Mouse (Mus musculus): ENCODE results near the gene Trim7. TPM values are rescaled to one million over a fixed set of nuclear protein-coding genes. Genes with fewer than 3 reads are reported as not detected.

Gene Trim7
- polyA plus RNA-seq, 1 experiment from 2014 or later, result 3.0 TPM

DNA sequence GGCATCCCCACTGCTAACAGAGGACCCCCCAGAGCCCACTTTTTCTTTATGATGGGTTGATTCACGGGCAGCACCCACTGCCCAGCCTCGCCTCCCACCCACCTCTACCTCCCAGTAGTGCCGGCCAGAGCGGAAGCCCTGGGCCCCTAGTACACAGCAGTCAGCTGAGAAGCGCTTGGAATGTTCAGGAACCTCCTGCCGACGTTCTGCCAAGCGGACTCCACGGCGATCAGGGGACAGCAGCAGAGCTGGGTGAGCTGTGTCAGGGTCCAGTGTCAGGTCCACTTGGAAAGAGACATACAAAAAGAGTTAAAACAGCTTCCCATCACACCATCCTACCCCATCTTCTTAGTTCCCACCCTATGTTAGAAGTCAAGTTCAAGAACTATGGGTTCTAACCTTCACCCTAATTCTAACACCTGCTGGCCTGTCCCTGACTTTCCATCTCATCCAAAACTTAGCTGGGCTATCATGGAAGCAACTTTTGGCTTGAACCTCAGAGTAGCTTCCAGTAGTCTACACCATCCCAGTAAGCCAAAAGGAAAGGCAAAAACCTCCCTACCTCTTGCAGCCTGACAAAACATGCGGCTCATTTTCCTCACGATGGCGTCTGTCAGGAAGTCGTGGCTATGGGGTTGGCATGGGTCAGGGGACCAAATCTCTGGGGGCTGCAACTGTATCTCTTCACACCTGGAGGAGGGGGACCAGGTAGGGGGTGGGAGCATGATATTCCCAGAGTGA lies 18.2 kb upstream of the Trim7 start:
- Histone ChIP-seq H3K36me3 (ENCODE audit: control insufficient read depth, insufficient read depth, low read length) (peaks cover 49% of the 10 kb centered on the region), H3K27me3 (ENCODE audit: control insufficient read depth, insufficient read depth, low read length) (no peaks in the 10 kb centered on the region), H3K4me2 (replicated peaks; ENCODE audit: low read depth) (no peak overlapping the region), H3K4me3 (ENCODE audit: low read depth, low read length) (no peak overlapping the region), H3K9ac (ENCODE audit: low read length) (no peak overlapping the region), H3K9me3 (ENCODE audit: control insufficient read depth, low read length) (no peaks in the 10 kb centered on the region), H3K27ac (replicated peaks) (no peak overlapping the region; the same call in 1 of the 2 replicates), H3K4me1 (replicated peaks; ENCODE audit: control insufficient read depth, insufficient read depth) (no peaks in the 10 kb centered on the region)
- DNase-seq (ENCODE audit: low spot score), result no peak
- peak; percentile 21; the same call in 1 of the 2 replicates for ATAC-seq (ENCODE audit: low FRiP score, low TSS enrichment)
- TF ChIP-seq CTCF (IDR thresholded peaks at IDR 0.05; ENCODE audit: low read depth), result no peak
- no peak for TF ChIP-seq EP300 (optimal IDR thresholded peaks at IDR 0.05)
- 58% methylated on average over 14 of the region's 14 CpGs for WGBS

- Histone ChIP-seq H3K9ac (ENCODE audit: low read length) (no peak overlapping the region), H3K4me3 (ENCODE audit: low read depth, low read length) (no peak overlapping the region), H3K4me2 (replicated peaks; ENCODE audit: low read depth) (no peak overlapping the region), H3K9me3 (ENCODE audit: control insufficient read depth, low read length) (no peaks in the 10 kb centered on the region), H3K36me3 (ENCODE audit: control insufficient read depth, insufficient read depth, low read length) (peaks cover 44% of the 10 kb centered on the region), H3K27me3 (ENCODE audit: control insufficient read depth, insufficient read depth, low read length) (no peaks in the 10 kb centered on the region), H3K27ac (replicated peaks) (peak overlapping the region; percentile 45), H3K4me1 (replicated peaks; ENCODE audit: control insufficient read depth, insufficient read depth) (no peaks in the 10 kb centered on the region)
- no peak for ATAC-seq (ENCODE audit: low FRiP score, low TSS enrichment)
- no peak for TF ChIP-seq CTCF (IDR thresholded peaks at IDR 0.05; ENCODE audit: low read depth)
- TF ChIP-seq EP300 (optimal IDR thresholded peaks at IDR 0.05), result no peak
- DNase-seq (ENCODE audit: low spot score), result no peak
These were observed 17.7 kb upstream of the Trim7 start for GRCm38 (mm10) chr11:48808304-48808646.

- Histone ChIP-seq H3K4me1 (replicated peaks; ENCODE audit: control insufficient read depth, insufficient read depth) (no peaks in the 10 kb centered on the region), H3K4me3 (ENCODE audit: low read depth, low read length) (no peak overlapping the region), H3K36me3 (ENCODE audit: control insufficient read depth, insufficient read depth, low read length) (peaks cover 39% of the 10 kb centered on the region), H3K9ac (ENCODE audit: low read length) (no peak overlapping the region), H3K9me3 (ENCODE audit: control insufficient read depth, low read length) (no peaks in the 10 kb centered on the region), H3K27ac (replicated peaks) (peak overlapping the region; percentile 45), H3K4me2 (replicated peaks; ENCODE audit: low read depth) (no peak overlapping the region), H3K27me3 (ENCODE audit: control insufficient read depth, insufficient read depth, low read length) (no peaks in the 10 kb centered on the region)
- TF ChIP-seq CTCF (IDR thresholded peaks at IDR 0.05; ENCODE audit: low read depth) (no peak), EP300 (optimal IDR thresholded peaks at IDR 0.05) (no peak)
- ATAC-seq (ENCODE audit: low FRiP score, low TSS enrichment) (peak; percentile 58; the same call in 1 of the 2 replicates), DNase-seq (ENCODE audit: low spot score) (no peak)
- WGBS, result 49% methylated on average over 16 of the region's 16 CpGs
These were observed 17.1 kb upstream of the Trim7 start for GRCm38 (mm10) chr11:48808737-48809433.

DNA sequence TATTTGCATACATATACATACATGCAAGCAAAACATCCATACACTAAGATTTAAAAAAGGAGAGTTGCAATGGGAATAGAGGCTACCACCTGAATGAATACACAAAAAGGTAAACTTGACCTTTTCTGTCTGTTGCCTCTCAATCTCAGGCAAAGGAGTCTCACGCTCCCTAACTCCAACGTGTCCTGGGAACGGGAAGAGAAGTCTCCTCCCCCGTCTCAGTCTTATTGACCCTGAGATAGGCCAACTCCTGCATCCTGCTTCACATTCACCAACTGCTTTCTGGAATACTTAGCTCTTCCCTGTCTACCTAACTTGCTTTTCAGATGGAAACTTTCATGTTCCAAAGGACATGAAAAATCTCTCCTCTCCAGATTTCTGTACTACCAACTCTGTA lies 16.5 kb upstream of the Trim7 start:
- 37% methylated on average over 4 of the region's 4 CpGs for WGBS
- TF ChIP-seq CTCF (IDR thresholded peaks at IDR 0.05; ENCODE audit: low read depth) (no peak), EP300 (optimal IDR thresholded peaks at IDR 0.05) (no peak)
- peaks cover 35% of the 10 kb centered on the region for H3K36me3 ChIP-seq (ENCODE audit: control insufficient read depth, insufficient read depth, low read length)

GRCm38 (mm10) chr11:48810142-48810541 lies 15.8 kb upstream of the Trim7 start:
- 67% methylated on average over 2 of the region's 2 CpGs for WGBS
- H3K9me3 ChIP-seq (ENCODE audit: control insufficient read depth, low read length), result no peaks in the 10 kb centered on the region
- peaks cover 32% of the 10 kb centered on the region for H3K36me3 ChIP-seq (ENCODE audit: control insufficient read depth, insufficient read depth, low read length)
- H3K27ac ChIP-seq (replicated peaks), result no peak overlapping the region
- H3K27me3 ChIP-seq (ENCODE audit: control insufficient read depth, insufficient read depth, low read length), result no peaks in the 10 kb centered on the region
- no peak overlapping the region for H3K4me3 ChIP-seq (ENCODE audit: low read depth, low read length)
- no peak for TF ChIP-seq EP300 (optimal IDR thresholded peaks at IDR 0.05)
- TF ChIP-seq CTCF (IDR thresholded peaks at IDR 0.05; ENCODE audit: low read depth), result no peak
- DNase-seq (ENCODE audit: low spot score), result no peak
- no peak overlapping the region for H3K4me2 ChIP-seq (replicated peaks; ENCODE audit: low read depth)
- H3K4me1 ChIP-seq (replicated peaks; ENCODE audit: control insufficient read depth, insufficient read depth), result no peaks in the 10 kb centered on the region
- no peak overlapping the region for H3K9ac ChIP-seq (ENCODE audit: low read length)
- ATAC-seq (ENCODE audit: low FRiP score, low TSS enrichment), result no peak

More for the DNA sequence above, 16.5 kb upstream of the Trim7 start:
- no peaks in the 10 kb centered on the region for H3K9me3 ChIP-seq (ENCODE audit: control insufficient read depth, low read length)
- H3K27me3 ChIP-seq (ENCODE audit: control insufficient read depth, insufficient read depth, low read length), result no peaks in the 10 kb centered on the region
- no peak overlapping the region for H3K4me3 ChIP-seq (ENCODE audit: low read depth, low read length)
- ATAC-seq (ENCODE audit: low FRiP score, low TSS enrichment), result no peak
- no peak overlapping the region for H3K9ac ChIP-seq (ENCODE audit: low read length)
- H3K4me2 ChIP-seq (replicated peaks; ENCODE audit: low read depth), result no peak overlapping the region
- no peaks in the 10 kb centered on the region for H3K4me1 ChIP-seq (replicated peaks; ENCODE audit: control insufficient read depth, insufficient read depth)
- 0 out of 2 replicates have a peak overlapping the region, but pooled peaks have one; percentile 45 for H3K27ac ChIP-seq (replicated peaks)
- no peak for DNase-seq (ENCODE audit: low spot score)

DNA sequence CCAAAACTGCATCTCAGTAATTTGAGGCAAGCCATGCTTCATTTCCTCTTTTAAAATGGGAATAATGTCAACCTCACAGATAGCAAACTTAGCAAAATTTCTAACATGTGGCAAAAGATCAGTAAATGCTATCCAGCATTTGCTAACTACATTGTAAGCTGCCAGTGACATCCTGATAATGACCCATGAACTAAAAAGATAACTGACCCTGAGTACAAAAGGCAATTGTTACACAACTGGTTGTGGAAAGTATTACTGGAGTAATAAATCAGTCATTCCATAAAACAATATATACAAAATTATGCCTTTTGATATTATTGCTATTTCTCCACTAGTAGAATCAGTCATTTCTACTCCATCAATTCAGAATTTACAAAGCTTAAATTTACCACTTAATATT lies 12.2 kb upstream of the Trim7 start:
- TF ChIP-seq CTCF (IDR thresholded peaks at IDR 0.05; ENCODE audit: low read depth) (no peak), EP300 (optimal IDR thresholded peaks at IDR 0.05) (no peak)
- no peak overlapping the region for H3K4me3 ChIP-seq (ENCODE audit: low read depth, low read length)
- ATAC-seq (ENCODE audit: low FRiP score, low TSS enrichment), result no peak

More for the DNA sequence above, 12.2 kb upstream of the Trim7 start:
- Histone ChIP-seq H3K9ac (ENCODE audit: low read length) (no peak overlapping the region), H3K4me2 (replicated peaks; ENCODE audit: low read depth) (no peak overlapping the region), H3K9me3 (ENCODE audit: control insufficient read depth, low read length) (no peaks in the 10 kb centered on the region), H3K36me3 (ENCODE audit: control insufficient read depth, insufficient read depth, low read length) (peaks cover 9% of the 10 kb centered on the region; the same call in 1 of the 2 replicates), H3K4me1 (replicated peaks; ENCODE audit: control insufficient read depth, insufficient read depth) (no peaks in the 10 kb centered on the region), H3K27me3 (ENCODE audit: control insufficient read depth, insufficient read depth, low read length) (no peaks in the 10 kb centered on the region), H3K27ac (replicated peaks) (no peak overlapping the region)
- no peak for DNase-seq (ENCODE audit: low spot score)
